Mouse (Mus musculus): Measurements from ENCODE around the gene Tesc. TPM values are rescaled to one million over a fixed set of nuclear protein-coding genes. Genes with fewer than 3 reads are reported as not detected.

Gene Tesc
- polyA plus RNA-seq (2015; fragmentation: Nextera tagmentation; extraction: Ambion mirVana): 2.3 and 3.0 TPM in 2 replicates

DNA sequence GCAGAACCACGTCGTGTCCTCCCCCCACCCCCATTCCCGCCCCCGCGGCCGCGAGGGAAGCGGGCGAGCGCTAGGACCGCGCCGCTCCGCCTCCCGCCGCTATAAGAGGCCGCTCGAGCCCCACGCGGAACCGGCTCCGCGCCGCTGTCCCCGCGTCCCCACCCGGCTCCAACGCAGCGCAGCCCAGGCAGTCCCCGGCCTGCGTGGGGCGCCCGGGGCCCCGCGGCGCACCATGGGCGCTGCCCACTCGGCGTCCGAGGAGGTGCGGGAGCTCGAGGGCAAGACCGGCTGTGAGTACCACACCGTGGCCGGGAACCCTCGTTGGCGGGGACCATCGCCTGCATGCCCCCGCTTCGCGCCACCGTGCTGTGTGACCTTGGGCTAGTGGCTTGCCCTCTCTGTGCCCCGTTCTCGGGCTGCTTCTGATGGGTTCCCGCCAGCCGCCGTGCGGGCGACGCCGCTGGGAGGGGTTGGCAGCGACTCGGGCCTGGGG lies at the start of gene Tesc:
Gene Tesc, plus strand, starts transcription at position 46 of the 493 bp plus-strand sequence.

Other genes with a start within 250 kb of the Tesc start
- 0.07 and 0.13 TPM in 2 replicates for gene Nos1, start 246.7 kb upstream of the Tesc start, polyA plus RNA-seq (2015; fragmentation: Nextera tagmentation; extraction: Ambion mirVana)
- 26.0 and 27.7 TPM in 2 replicates for gene Fbxo21, start 51.0 kb upstream of the Tesc start, polyA plus RNA-seq (2015; fragmentation: Nextera tagmentation; extraction: Ambion mirVana)
- gene Fbxw8, start 127.7 kb downstream of the Tesc start, polyA plus RNA-seq (2015; fragmentation: Nextera tagmentation; extraction: Ambion mirVana): 20.8 and 23.7 TPM in 2 replicates
- gene Hrk, start 136.9 kb downstream of the Tesc start, polyA plus RNA-seq (2015; fragmentation: Nextera tagmentation; extraction: Ambion mirVana): not detected in 2 replicates
- 0.57 and 1.2 TPM in 2 replicates for gene Rnft2, start 217.4 kb downstream of the Tesc start, polyA plus RNA-seq (2015; fragmentation: Nextera tagmentation; extraction: Ambion mirVana)
- gene 2410131K14Rik, start 217.5 kb downstream of the Tesc start, polyA plus RNA-seq (2015; fragmentation: Nextera tagmentation; extraction: Ambion mirVana): 4.3 and 4.8 TPM in 2 replicates